Mouse (Mus musculus) midbrain, embryonic 13.5 days (tissue): ENCODE measurements around the gene Fermt3. TPM values are rescaled to one million over a fixed set of nuclear protein-coding genes. Genes with fewer than 3 reads are reported as not detected.
A peak's percentile ranks its signal among the peaks of the same experiment; 100 is the strongest.

ENCODE experiments used
- ATAC-seq: fragments of 200-750 bp; cut with Nextera tagmentation; 2 replicates; pipeline ENCODE4 v1.8.0; 2017; ENCODE audit warnings: mild to moderate bottlenecking, moderate TSS enrichment, moderate library complexity
- H3K27ac ChIP-seq: fragments of 300-500 bp; sonication (generic); 2 replicates; pipeline ENCODE4 v1.5.1; 2015; ENCODE audit warnings: inconsistent platforms, mild to moderate bottlenecking, moderate library complexity
- H3K27me3 ChIP-seq: fragments of 300-500 bp; sonication (generic); 2 replicates; pipeline ENCODE4 v1.6.1; 2015; ENCODE audit warnings: mild to moderate bottlenecking, inconsistent platforms
- H3K36me3 ChIP-seq: fragments of 300-500 bp; sonication (generic); 2 replicates; pipeline ENCODE4 v1.6.1; 2015; ENCODE audit warnings: mild to moderate bottlenecking, inconsistent platforms
- H3K4me1 ChIP-seq: fragments of 300-500 bp; sonication (generic); replicated peaks from 2 replicates; pipeline ENCODE4 v1.6.1; 2015; ENCODE audit warnings: inconsistent platforms
- H3K4me2 ChIP-seq: fragments of 300-500 bp; sonication (generic); replicated peaks from 2 replicates; pipeline ENCODE4 v1.6.1; 2015; ENCODE audit warnings: moderate library complexity, mild to moderate bottlenecking, inconsistent platforms
- H3K4me3 ChIP-seq: fragments of 300-500 bp; sonication (generic); replicated peaks from 2 replicates; pipeline ENCODE4 v1.5.1; 2015; ENCODE audit warnings: mild to moderate bottlenecking, inconsistent platforms
- H3K9ac ChIP-seq: fragments of 300-500 bp; sonication (generic); replicated peaks from 2 replicates; pipeline ENCODE4 v1.6.1; 2015; ENCODE audit warnings: mild to moderate bottlenecking, inconsistent platforms
- H3K9me3 ChIP-seq: fragments of 300-500 bp; sonication (generic); 2 replicates; pipeline ENCODE4 v1.6.1; 2016; ENCODE audit warnings: mild to moderate bottlenecking, inconsistent platforms
- WGBS: fragments of 180-500 bp; shearing (Covaris S2); methylation state at CpG from one replicate; pipeline ENCODE4 v1.1.7; 2015; 5-methylcytosine and 5-hydroxymethylcytosine counted together
- polyA plus RNA-seq: library from polyadenylated mRNA; unstranded; fragments of >200 nt; fragmentation: Nextera tagmentation; extraction: Ambion mirVana; gene quantifications from 2 replicates; pipeline ENCODE4 v1.2.1, GENCODE M21; 2015

The Fermt3 gene
- polyA plus RNA-seq, 1 experiment from 2014 or later = 4.8 TPM

DNA sequence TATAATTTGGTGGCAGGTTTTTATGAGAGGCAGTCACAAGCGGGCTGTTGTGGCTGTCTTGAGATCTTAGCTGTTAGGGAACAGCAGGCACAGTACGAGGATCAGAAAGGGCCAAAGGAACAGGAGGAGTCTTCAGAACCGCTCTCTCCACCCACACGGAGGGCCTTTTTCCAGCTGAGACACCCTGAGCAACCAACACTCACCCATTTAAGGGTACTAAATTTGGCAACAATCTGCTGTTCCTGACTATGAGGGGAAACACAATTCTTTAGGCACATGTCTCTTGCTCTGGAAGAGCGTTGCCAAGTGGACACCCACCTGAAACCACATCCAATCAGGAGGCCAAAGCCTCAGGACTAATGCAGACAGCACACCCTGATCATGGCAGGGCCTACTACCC lies 10.3 kb upstream of the Fermt3 start:
- no peak overlapping the region for H3K9ac ChIP-seq
- ATAC-seq = no peak
- peaks cover 98% of the 10 kb centered on the region for H3K36me3 ChIP-seq
- no peaks in the 10 kb centered on the region for H3K4me1 ChIP-seq
- H3K4me2 ChIP-seq = no peak overlapping the region
- H3K27me3 ChIP-seq = no peaks in the 10 kb centered on the region
- no peak overlapping the region for H3K27ac ChIP-seq
- no peaks in the 10 kb centered on the region for H3K9me3 ChIP-seq
- H3K4me3 ChIP-seq = no peak overlapping the region
- 97% methylated on average over 5 of the region's 5 CpGs for WGBS

DNA sequence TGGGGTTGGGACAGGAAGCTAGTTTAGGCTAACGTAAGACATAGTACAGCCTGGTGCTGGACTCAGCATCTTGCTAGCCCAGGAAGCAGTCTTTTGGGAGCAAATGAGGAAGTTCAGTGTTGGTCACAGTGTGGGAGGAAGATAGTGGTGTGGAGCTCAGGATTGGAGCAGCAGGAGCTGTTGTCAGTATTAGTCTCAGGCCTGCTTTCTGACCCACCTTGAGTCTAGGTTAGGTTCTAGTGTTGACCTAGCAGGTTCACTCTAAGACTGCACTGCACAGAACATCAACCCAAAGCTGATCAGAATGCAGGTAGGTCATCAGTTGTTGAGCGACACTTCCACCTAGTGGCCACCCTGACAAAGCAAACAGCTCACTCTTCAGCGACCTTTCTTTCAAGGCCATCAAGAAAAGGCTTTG lies 964 bp upstream of the Fermt3 start:
- peaks cover 88% of the 10 kb centered on the region for H3K36me3 ChIP-seq
- ATAC-seq = peak; percentile 70; the same call in 1 of the 2 replicates

DNA sequence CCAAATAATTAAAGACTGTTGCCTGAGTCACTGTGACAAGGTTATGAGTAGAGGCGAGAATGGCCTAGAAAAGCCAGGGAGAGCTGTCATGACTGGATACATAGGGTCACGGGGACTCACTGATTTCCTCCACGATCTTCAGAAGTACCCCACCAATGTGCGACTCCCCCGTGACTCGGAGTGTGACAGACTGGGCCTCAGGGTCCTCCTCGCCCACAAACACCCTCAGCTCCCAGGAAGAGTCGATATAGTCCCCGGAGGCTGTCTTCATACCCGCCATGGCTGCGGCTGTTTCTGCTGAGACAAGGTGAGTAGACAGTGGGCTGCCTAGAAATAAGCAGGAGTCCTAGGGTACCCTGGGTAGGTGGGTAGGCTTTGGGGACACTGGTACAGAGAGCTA lies 723 bp downstream of the Fermt3 start:
- Histone ChIP-seq H3K4me1 (no peaks in the 10 kb centered on the region), H3K9ac (no peak overlapping the region), H3K36me3 (peaks cover 78% of the 10 kb centered on the region), H3K9me3 (no peaks in the 10 kb centered on the region), H3K4me2 (no peak overlapping the region), H3K27me3 (no peaks in the 10 kb centered on the region), H3K4me3 (no peak overlapping the region), H3K27ac (no peak overlapping the region)
- ATAC-seq = no peak
- 96% methylated on average over 11 of the region's 11 CpGs for WGBS

More for the DNA sequence above, 964 bp upstream of the Fermt3 start:
- Histone ChIP-seq H3K9ac (no peak overlapping the region), H3K27ac (no peak overlapping the region), H3K4me3 (no peak overlapping the region), H3K9me3 (no peaks in the 10 kb centered on the region), H3K4me1 (no peaks in the 10 kb centered on the region), H3K4me2 (no peak overlapping the region), H3K27me3 (no peaks in the 10 kb centered on the region)
- WGBS = 45% methylated on average over 3 of the region's 3 CpGs

DNA sequence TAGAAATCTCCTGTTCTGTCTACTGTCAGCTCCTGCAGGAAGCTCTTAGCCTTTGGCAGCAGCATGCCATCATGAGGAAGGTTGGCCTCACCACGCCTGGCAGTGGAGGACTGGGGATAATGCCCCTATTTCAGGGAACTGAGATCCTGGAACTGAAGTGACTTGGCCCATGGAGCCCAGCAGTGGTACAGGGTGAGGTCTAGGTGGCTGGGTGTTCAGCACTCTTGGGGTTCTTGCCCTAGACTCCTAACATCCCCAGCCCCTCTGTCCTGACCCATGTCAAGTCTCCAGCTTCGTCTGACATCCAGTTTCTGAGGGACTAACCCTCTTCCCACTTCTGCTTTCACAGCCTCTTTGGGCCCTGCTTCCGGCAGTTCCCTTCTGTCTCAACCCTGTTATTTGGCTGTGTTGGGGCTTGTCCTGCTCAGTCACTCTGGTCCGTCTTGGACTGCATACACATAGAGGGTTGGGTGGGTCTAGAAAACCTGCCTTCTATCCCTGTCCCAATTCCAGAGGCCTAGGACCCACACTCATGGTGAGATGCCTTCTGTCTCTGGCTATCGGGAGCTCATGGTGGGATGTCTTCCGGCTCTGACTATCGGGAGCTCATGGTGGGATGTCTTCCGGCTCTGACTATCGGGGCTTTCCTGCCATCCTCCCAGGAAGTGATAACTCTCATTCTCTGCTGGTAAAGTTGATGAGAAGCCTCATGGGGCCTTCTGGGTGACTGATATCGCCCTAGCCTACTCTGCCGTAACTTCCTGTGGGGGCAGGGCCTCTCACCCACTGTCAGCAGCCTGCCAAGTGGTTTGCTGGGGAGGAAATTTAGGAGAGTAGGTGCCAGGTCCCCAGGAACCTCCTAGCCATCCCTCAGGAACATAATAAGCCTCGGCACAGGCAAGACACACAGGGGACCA lies 1.5 kb downstream of the Fermt3 start:
- 92% methylated on average over 12 of the region's 12 CpGs for WGBS
- no peaks in the 10 kb centered on the region for H3K27me3 ChIP-seq
- no peak overlapping the region for H3K27ac ChIP-seq
- no peaks in the 10 kb centered on the region for H3K9me3 ChIP-seq
- no peak overlapping the region for H3K9ac ChIP-seq
- ATAC-seq = no peak
- no peak overlapping the region for H3K4me3 ChIP-seq
- H3K4me1 ChIP-seq = no peaks in the 10 kb centered on the region
- peaks cover 76% of the 10 kb centered on the region for H3K36me3 ChIP-seq
- H3K4me2 ChIP-seq = no peak overlapping the region

DNA sequence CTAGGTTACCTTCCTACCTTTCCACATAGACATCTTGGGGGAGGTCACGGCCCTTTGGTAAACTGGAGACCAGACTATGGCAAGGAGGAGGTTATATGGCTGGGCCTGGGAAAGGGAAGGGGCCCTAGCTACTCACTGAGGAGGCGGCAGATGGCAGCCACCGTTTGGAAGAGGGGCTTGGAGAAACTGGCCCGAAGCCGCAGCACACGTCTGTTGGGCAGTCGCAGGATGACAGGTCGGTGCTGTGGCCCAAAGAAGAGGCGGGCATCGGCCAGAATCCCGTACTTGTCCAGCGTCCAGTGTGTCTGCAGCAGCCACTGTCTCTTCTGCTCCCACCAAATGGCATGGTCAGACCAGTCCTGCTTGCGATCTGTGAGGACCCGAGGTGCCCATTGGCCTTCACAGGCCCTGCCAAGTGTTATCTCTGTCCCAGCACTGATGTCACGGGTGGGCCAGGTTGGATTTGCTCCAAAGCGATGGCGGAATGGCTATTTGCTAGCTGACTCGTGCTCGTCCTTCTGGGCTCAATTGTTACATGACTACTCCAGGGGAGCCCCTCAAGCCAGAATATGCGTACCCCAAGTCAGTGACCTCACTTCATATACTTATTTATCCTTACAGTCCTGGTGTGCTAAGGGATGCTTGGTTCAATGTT lies 4.7 kb downstream of the Fermt3 start:
- H3K27me3 ChIP-seq = no peaks in the 10 kb centered on the region
- no peak for ATAC-seq
- H3K9me3 ChIP-seq = no peaks in the 10 kb centered on the region
- 91% methylated on average over 20 of the region's 20 CpGs for WGBS
- no peak overlapping the region for H3K4me3 ChIP-seq
- H3K27ac ChIP-seq = no peak overlapping the region
- H3K4me1 ChIP-seq = no peaks in the 10 kb centered on the region
- no peak overlapping the region for H3K9ac ChIP-seq
- H3K36me3 ChIP-seq = peaks cover 44% of the 10 kb centered on the region
- H3K4me2 ChIP-seq = no peak overlapping the region

DNA sequence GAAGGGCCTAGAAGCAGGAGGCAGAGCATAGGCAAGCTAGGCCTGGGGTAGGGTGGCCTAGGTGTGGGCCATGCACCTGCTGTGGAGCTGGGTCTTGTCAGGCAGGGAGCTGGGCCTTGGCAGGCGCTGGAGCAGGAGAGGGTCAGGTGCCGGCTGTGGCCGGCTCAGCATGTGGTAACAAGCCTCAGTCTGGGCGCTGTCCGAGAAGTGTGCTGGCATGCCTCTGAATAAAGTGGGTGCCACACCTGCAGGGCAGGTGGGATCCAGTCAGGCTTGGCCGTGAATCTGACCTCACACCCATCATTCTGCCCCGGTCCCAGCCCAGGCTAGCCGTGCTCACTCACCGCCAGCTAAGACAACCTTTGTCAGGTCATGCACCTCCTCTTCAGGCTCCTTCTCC lies 5.3 kb downstream of the Fermt3 start:
- no peaks in the 10 kb centered on the region for H3K9me3 ChIP-seq
- H3K27ac ChIP-seq = no peak overlapping the region
- peaks cover 39% of the 10 kb centered on the region for H3K36me3 ChIP-seq
- no peaks in the 10 kb centered on the region for H3K27me3 ChIP-seq
- no peaks in the 10 kb centered on the region for H3K4me1 ChIP-seq
- WGBS = 88% methylated on average over 9 of the region's 9 CpGs
- H3K9ac ChIP-seq = no peak overlapping the region
- ATAC-seq = no peak
- no peak overlapping the region for H3K4me3 ChIP-seq
- no peak overlapping the region for H3K4me2 ChIP-seq

DNA sequence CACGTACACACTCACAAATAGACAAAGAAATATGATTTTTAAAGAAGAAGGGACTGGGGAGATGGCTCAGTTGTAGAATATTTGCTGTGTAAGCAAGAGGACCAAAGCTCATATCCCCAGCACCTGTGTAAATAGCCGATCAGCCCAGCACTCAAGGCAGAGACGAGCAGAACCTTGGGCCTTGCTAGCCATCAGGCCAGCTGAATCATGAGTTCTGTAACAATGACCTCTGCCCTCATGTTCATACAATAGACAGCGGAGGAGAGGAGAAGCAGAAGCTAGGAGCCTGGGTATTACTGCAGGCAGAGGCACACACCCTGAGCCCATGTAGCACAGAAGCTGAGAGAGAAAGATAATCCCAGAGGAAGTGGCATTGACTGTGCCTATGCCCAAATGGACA lies 6.8 kb downstream of the Fermt3 start:
- Histone ChIP-seq H3K36me3 (peaks cover 23% of the 10 kb centered on the region), H3K4me2 (no peak overlapping the region), H3K4me3 (no peak overlapping the region), H3K27ac (no peak overlapping the region), H3K27me3 (no peaks in the 10 kb centered on the region), H3K4me1 (no peaks in the 10 kb centered on the region), H3K9me3 (no peaks in the 10 kb centered on the region), H3K9ac (no peak overlapping the region)
- 84% methylated on average over 4 of the region's 4 CpGs for WGBS
- ATAC-seq = no peak

DNA sequence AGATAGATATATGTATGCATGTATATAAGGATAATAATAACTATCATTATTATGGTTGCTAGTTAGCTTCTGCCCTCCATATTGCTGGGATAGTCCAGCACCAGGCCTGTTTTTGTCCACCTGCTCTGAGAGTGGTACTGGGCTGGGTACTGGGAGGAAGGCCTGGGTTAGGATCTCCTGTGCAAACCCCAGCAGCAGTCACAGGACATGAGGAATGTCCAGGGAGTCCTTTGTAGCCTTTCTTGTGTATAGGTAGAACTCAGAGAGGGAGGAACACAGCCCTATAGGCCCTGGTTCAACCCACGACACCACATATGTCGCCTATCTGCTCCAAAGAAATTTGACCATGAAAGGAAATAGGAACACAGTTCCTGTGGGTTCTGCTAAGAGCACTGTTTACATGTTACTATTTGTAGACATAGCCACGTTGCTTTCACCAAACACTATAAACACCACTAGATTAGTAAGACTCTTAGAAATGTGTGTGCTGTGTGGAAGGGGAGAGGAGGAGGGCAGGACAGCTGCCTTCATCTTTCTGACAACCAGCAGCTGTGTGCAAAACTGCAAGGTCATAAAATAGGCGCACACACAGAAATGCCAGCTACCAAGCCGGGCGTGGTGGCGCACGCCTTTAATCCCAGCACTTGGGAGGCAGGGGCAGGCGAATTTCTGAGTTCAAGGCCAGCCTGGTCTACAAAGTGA lies 12.2 kb downstream of the Fermt3 start:
- H3K4me2 ChIP-seq = no peak overlapping the region
- H3K4me3 ChIP-seq = no peak overlapping the region
- no peaks in the 10 kb centered on the region for H3K27me3 ChIP-seq
- H3K4me1 ChIP-seq = no peaks in the 10 kb centered on the region
- H3K9me3 ChIP-seq = no peaks in the 10 kb centered on the region
- no peak overlapping the region for H3K27ac ChIP-seq
- no peaks in the 10 kb centered on the region for H3K36me3 ChIP-seq
- WGBS = 90% methylated on average over 9 of the region's 9 CpGs
- H3K9ac ChIP-seq = no peak overlapping the region
- no peak for ATAC-seq

DNA sequence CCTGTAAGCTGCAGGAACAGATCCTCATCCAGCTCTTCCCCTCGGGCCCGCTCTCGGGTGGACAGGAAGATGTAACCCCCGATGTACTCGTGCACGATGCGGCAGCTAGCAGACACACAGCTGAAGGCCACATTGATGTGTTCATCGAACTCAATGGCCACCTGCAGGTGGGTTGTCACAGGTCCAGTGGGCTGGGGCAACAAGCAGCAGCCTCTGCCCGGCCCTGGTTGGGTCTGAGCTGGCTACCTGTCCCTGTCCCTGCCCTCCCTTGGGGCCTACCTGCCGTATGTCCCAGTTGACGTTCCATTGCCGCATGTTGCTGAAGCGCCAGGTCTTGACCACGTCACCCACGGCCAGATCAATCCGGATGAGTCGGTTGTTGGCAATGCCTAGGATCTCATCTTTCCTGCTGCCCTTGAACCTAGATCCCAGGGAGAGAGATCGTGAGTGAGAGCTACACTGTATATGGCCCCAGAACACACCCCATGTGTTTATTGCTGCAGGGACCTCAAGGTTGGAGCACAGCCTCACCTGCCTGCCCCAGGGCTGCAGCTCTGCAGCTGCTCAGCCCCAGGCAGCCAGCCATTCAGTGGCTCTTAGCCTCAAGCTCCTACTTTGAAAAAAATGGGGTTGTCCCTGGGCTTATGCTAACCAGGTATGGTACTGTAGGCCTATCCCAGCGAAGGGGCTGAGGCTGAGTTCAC lies 19.8 kb downstream of the Fermt3 start:
- Histone ChIP-seq H3K27me3 (no peaks in the 10 kb centered on the region), H3K27ac (no peak overlapping the region), H3K36me3 (peaks cover 31% of the 10 kb centered on the region), H3K4me2 (no peak overlapping the region), H3K4me3 (no peak overlapping the region), H3K9me3 (no peaks in the 10 kb centered on the region), H3K4me1 (peaks cover 26% of the 10 kb centered on the region), H3K9ac (no peak overlapping the region)
- ATAC-seq = no peak
- WGBS = 95% methylated on average over 19 of the region's 19 CpGs

DNA sequence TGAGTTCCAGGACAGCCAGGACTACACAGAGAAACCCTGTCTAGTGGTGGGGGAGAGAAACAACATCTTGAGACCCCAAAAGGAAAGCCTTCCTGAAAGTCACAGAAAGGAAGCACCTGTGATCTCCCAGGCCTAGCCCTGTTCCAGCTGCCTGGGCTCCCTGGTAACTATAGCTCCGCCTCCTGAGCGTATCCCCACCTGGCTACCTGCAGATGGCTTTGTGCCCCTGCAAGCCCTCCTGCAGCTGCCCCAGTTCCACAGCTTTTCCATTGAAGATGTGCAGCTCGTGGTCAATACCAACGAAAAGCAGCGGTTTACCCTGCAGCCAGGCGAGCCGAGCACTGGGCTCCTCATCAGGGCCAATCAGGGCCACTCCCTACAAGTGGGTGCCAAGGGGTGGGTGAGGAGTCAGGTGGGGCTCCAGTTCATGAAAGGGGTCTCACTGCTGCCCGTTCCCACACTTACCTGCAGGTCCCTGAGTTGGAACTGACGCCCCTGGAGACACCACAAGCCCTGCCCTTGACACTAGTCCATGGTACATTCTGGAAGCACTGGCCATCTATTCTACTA lies 21.5 kb downstream of the Fermt3 start:
- H3K27me3 ChIP-seq = no peaks in the 10 kb centered on the region
- 86% methylated on average over 9 of the region's 9 CpGs for WGBS
- no peak for ATAC-seq
- peaks cover 35% of the 10 kb centered on the region for H3K4me1 ChIP-seq
- no peak overlapping the region for H3K9ac ChIP-seq
- H3K36me3 ChIP-seq = peaks cover 31% of the 10 kb centered on the region
- no peak overlapping the region for H3K4me2 ChIP-seq
- H3K27ac ChIP-seq = no peak overlapping the region
- H3K4me3 ChIP-seq = no peak overlapping the region
- no peaks in the 10 kb centered on the region for H3K9me3 ChIP-seq

DNA sequence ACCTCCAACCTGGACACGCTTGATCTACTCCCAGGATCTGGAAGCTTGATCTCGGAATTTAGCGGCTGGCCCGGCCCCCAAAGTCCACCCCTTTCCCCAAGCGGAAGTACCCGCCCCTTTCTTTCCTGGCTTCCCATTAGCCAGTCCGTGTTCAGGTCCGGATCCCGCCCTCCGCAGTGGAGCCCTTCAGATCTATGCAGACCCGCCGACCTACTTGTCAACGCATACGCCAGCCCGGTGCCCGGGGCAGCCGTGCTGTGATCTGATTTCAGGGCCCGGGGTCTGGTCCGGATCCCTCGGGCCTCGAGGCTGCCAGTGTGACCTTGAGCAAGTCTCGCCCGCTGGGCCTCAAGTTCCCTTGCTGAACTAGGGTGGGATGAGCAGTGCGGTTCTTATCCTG lies 23.3 kb downstream of the Fermt3 start, which contains the start of the genes Nudt22 and Trpt1:
Gene Nudt22 (minus strand): TSS at position 112 of the 400 bp plus-strand sequence.
Gene Trpt1 (plus strand): TSS at position 126 of the 400 bp plus-strand sequence.
- Histone ChIP-seq H3K27ac (peak within 1 kb of the TSS; percentile 74), H3K9ac (peak within 1 kb of the TSS; percentile 81), H3K9me3 (no peaks in the 10 kb centered on the region), H3K4me2 (peak within 1 kb of the TSS; percentile 84), H3K4me1 (peaks cover 45% of the 10 kb centered on the region), H3K36me3 (peaks cover 29% of the 10 kb centered on the region), H3K4me3 (peak within 1 kb of the TSS; percentile 66), H3K27me3 (no peaks in the 10 kb centered on the region)
- WGBS = 0% methylated on average over 24 of the region's 24 CpGs
- peak; percentile 76 for ATAC-seq
